Mouse (Mus musculus) G1E (cell line): ENCODE results near the gene Scaf1. TPM values are rescaled to one million over a fixed set of nuclear protein-coding genes. Genes with fewer than 3 reads are reported as not detected.

Experiments used
- ATAC-seq: 2 replicates; pipeline ENCODE4 v1.8.0; 2016; ENCODE audit warnings: mild to moderate bottlenecking; ENCODE audit not compliant: insufficient number of reproducible peaks, poor library complexity, low FRiP score, severe bottlenecking; ENCODE audit errors: extremely low read depth
- DNase-seq: peaks from one replicate; pipeline ENCODE4 v3.0.0; 2012; ENCODE audit warnings: low spot score
- H3K27me3 ChIP-seq: 2 replicates; pipeline ENCODE4 v1.6.1; 2012; ENCODE audit warnings: mild to moderate bottlenecking, low read length, inconsistent platforms; ENCODE audit not compliant: insufficient read depth
- H3K36me3 ChIP-seq: replicated peaks from 2 replicates; pipeline ENCODE3; 2012; ENCODE audit warnings: mild to moderate bottlenecking, inconsistent platforms
- H3K4me1 ChIP-seq: 2 replicates; pipeline ENCODE4 v1.6.1; 2012; ENCODE audit warnings: low read depth, low read length, inconsistent platforms, mixed read lengths; ENCODE audit not compliant: insufficient read depth
- H3K4me3 ChIP-seq: 2 replicates; pipeline ENCODE4 v1.5.1; 2012; ENCODE audit warnings: low read depth, mild to moderate bottlenecking, inconsistent platforms, low read length, moderate library complexity, mixed read lengths
- H3K9me3 ChIP-seq: replicated peaks from 2 replicates; pipeline ENCODE4 v1.6.1; 2012; ENCODE audit warnings: inconsistent platforms
- CTCF ChIP-seq: IDR thresholded peaks from 2 replicates; pipeline ENCODE4 v1.5.1; 2012; ENCODE audit warnings: low read depth, low read length, inconsistent platforms, mixed read lengths
- GATA1 ChIP-seq: IDR thresholded peaks from 2 replicates; pipeline ENCODE4 v1.6.1; 2012; ENCODE audit warnings: borderline replicate concordance, low read length, inconsistent platforms, mixed read lengths
- GATA2 ChIP-seq: IDR thresholded peaks from 2 replicates; pipeline ENCODE4 v1.6.1; 2012; ENCODE audit warnings: low read depth, low read length, inconsistent platforms, borderline replicate concordance
- POLR2AphosphoS5 ChIP-seq: IDR thresholded peaks from 2 replicates; pipeline ENCODE4 v1.6.1; 2012; ENCODE audit warnings: low read depth, low read length, inconsistent platforms; ENCODE audit not compliant: insufficient replicate concordance
- TAL1 ChIP-seq: conservative IDR thresholded peaks from 2 replicates; pipeline ENCODE4 v1.6.1; 2012; ENCODE audit warnings: low read depth, low read length, inconsistent platforms, mixed read lengths
- polyA plus RNA-seq: library from polyadenylated mRNA; stranded (reverse); fragments of >175 nt; gene quantifications from 2 replicates; pipeline ENCODE4 v1.2.3, GENCODE M21; 2012
- total RNA-seq, 2 experiments: library from RNA; stranded (forward) in 1 of 2; stranded (reverse) in 1 of 2; fragments of 200-1000 nt in 1 of 2; fragments of >200 nt in 1 of 2; fragmentation: Nextera tagmentation in 1 of 2; gene quantifications; 2 replicates each; pipeline ENCODE4 v1.2.3; 2014 to 2017

The Scaf1 gene
- total and polyA plus RNA-seq, 3 experiments: 13.5 to 203 (median 111) TPM

DNA sequence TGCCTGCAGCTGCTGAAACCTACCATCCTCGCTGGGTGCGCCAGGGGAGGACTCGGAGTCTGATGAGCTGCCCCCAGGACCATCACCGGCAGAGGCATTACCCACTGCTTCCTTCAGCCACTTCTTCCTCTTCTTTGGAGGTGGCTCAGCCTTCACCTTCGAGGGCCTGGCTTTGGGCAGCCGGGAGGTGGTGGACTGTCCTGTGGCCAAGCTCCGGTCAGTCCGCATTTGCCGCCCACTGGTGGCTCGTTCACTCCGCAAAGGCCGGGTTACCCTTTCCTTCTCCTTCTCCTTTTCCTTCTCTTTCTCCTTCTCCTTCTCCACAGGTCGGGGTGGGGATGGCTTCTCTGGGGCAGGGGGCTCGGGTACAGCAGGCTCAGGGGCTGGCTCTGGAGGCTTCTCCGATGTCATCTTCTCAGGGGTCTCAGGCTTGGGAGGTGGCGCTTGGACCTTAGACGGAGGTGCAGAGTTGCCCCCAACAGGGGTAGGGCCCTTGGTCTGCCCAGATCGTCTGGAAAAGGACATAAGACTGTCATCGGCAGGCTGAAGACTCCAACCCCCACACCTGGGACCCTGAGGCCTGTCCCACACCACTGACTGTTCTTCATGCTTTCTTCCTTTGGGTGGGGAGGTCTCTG is 17.7 kb upstream of the Scaf1 start:
- DNase-seq (no peak), ATAC-seq (no peak)
- Histone ChIP-seq H3K9me3 (no peaks in the 10 kb centered on the region), H3K4me1 (peaks cover 8% of the 10 kb centered on the region; the same call in 1 of the 2 replicates), H3K36me3 (peaks cover 97% of the 10 kb centered on the region), H3K27me3 (no peaks in the 10 kb centered on the region), H3K4me3 (no peak overlapping the region)
- TF ChIP-seq GATA2 (no peak), POLR2AphosphoS5 (no peak), CTCF (no peak), TAL1 (no peak), GATA1 (no peak)

DNA sequence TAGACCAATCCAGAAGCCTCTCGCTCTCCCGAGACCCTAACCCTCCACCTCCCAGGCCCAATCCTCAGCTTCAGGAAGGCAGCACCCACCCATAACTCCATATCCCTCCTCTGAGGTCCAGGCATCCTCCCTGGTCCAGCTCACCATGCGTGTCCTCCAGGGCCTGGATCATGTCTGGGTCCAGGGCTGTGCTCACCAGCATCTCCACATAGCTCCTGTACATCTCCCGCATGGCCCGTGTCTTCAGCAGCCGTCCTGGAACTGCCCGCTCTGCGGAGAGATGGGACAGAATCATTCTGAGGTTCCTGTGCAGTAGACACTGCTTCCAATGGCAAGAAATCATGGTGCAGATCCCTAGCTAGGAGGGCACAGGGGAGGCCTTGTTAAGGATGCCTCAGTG is 14.7 kb upstream of the Scaf1 start:
- 0 out of 2 replicates have a peak, but pooled peaks cover 5% of the 10 kb centered on the region for H3K4me1 ChIP-seq
- peaks cover 96% of the 10 kb centered on the region for H3K36me3 ChIP-seq
- no peaks in the 10 kb centered on the region for H3K9me3 ChIP-seq
- DNase-seq (no peak), ATAC-seq (no peak)
- H3K27me3 ChIP-seq: no peaks in the 10 kb centered on the region
- no peak overlapping the region for H3K4me3 ChIP-seq
- no peak for TF ChIP-seq GATA1
- no peak for TF ChIP-seq GATA2
- no peak for TF ChIP-seq POLR2AphosphoS5
- no peak for TF ChIP-seq TAL1
- TF ChIP-seq CTCF: no peak

DNA sequence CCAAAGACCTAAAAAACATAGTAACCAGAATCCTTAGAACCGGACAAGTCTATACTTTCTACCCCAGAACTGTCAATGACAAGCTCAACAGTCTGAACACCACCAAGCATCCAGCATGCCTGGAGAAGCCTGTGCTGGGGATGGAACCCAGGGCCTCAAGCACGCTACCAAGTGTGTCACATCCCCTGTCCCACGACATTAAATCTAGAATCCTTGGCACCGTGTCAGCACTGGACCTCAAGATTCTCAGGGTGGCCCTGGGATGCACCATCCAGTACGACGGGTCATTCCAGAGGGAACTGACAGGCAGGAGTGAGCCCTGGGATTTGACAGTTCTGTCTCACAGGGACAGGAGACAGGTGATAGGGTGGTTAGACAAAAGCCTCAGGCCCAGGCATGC is 13.8 kb upstream of the Scaf1 start:
- no peaks in the 10 kb centered on the region for H3K9me3 ChIP-seq
- peaks cover 92% of the 10 kb centered on the region for H3K36me3 ChIP-seq
- no peaks in the 10 kb centered on the region for H3K27me3 ChIP-seq
- ATAC-seq (no peak), DNase-seq (no peak)
- peaks cover 8% of the 10 kb centered on the region; the same call in 1 of the 2 replicates for H3K4me1 ChIP-seq
- no peak overlapping the region for H3K4me3 ChIP-seq
- TF ChIP-seq CTCF (no peak), GATA1 (no peak), GATA2 (no peak), POLR2AphosphoS5 (no peak), TAL1 (no peak)

DNA sequence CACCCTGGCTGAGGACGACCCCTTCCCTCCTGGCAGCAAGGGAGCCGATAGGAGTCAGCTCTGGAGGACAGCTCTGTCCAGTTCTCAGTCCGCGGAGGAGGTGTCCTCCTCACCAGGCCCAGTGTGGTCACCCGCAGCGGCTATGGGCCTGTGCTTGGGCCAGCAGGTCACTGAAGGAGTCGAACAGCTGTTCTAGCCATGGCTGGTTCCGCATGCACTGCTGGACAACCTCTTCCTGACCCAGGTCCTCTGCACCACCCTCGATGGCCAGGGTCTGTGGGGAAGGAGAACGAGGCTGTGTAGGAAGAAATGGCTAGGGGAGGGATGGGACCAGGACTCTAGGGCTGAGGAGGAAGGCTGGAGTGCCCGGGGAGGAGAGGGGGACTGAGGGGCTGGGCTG is 12.2 kb upstream of the Scaf1 start:
- ATAC-seq: no peak

DNA sequence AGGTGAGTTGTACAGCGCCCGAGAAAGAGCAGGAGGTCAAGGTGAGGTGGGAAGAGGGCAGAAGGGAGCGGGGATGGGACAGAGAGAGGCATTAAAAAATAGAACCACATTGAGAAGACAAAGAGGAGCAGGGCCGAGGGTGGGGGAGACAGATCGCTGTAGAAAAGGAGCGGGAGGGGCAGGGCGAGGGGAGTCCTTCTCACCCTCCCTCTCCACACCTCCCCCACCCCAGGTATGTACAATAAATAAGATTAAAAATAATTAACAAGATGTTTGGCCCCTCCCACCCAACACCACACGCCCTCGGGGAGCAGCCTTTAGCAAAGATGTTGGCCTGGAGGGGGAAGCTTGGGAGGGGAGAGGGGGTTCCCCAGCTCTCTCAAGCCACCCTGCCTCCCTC is 11.6 kb upstream of the Scaf1 start:
- Histone ChIP-seq H3K36me3 (peaks cover 76% of the 10 kb centered on the region), H3K9me3 (no peaks in the 10 kb centered on the region), H3K4me3 (no peak overlapping the region), H3K4me1 (peaks cover 12% of the 10 kb centered on the region; the same call in 1 of the 2 replicates), H3K27me3 (no peaks in the 10 kb centered on the region)
- ATAC-seq (no peak), DNase-seq (no peak)
- TF ChIP-seq GATA2 (no peak), POLR2AphosphoS5 (no peak), GATA1 (no peak), TAL1 (no peak), CTCF (no peak)

More for the DNA sequence above, 12.2 kb upstream of the Scaf1 start:
- peaks cover 12% of the 10 kb centered on the region; the same call in 1 of the 2 replicates for H3K4me1 ChIP-seq
- no peak overlapping the region for H3K4me3 ChIP-seq
- TF ChIP-seq CTCF (no peak), GATA2 (no peak), GATA1 (no peak), POLR2AphosphoS5 (no peak), TAL1 (no peak)
- H3K9me3 ChIP-seq: no peaks in the 10 kb centered on the region
- DNase-seq: no peak
- peaks cover 81% of the 10 kb centered on the region for H3K36me3 ChIP-seq
- H3K27me3 ChIP-seq: no peaks in the 10 kb centered on the region

DNA sequence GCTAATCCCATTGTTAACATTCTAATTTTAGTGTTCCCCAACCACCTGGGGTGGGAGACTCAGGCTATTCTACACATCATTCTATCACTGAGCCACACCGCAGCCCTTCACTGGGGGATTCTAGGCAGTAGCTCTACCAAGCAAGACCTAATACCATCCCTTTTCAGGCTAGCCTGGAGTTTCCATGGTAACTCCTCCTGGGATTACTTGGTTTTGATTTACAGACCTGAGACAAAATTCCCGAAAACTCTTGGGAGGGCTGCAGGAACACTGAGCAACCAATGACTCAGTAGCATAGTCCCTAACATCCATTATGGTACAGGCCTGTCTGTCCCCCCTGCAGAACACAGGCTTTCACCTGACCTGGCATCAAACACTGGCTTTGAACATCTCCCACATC is 10.1 kb upstream of the Scaf1 start:
- DNase-seq: no peak
- peaks cover 12% of the 10 kb centered on the region; the same call in 1 of the 2 replicates for H3K4me1 ChIP-seq
- no peak overlapping the region for H3K4me3 ChIP-seq
- H3K27me3 ChIP-seq: peaks cover under 1% of the 10 kb centered on the region; the same call in 1 of the 2 replicates
- TF ChIP-seq GATA2: no peak
- no peak for TF ChIP-seq TAL1
- TF ChIP-seq GATA1: no peak
- TF ChIP-seq CTCF: no peak
- no peak for TF ChIP-seq POLR2AphosphoS5
- ATAC-seq: no peak
- peaks cover 63% of the 10 kb centered on the region for H3K36me3 ChIP-seq
- no peaks in the 10 kb centered on the region for H3K9me3 ChIP-seq
